ENCODE assay signal across 7 mouse cellular contexts in the genomic region with DNA sequence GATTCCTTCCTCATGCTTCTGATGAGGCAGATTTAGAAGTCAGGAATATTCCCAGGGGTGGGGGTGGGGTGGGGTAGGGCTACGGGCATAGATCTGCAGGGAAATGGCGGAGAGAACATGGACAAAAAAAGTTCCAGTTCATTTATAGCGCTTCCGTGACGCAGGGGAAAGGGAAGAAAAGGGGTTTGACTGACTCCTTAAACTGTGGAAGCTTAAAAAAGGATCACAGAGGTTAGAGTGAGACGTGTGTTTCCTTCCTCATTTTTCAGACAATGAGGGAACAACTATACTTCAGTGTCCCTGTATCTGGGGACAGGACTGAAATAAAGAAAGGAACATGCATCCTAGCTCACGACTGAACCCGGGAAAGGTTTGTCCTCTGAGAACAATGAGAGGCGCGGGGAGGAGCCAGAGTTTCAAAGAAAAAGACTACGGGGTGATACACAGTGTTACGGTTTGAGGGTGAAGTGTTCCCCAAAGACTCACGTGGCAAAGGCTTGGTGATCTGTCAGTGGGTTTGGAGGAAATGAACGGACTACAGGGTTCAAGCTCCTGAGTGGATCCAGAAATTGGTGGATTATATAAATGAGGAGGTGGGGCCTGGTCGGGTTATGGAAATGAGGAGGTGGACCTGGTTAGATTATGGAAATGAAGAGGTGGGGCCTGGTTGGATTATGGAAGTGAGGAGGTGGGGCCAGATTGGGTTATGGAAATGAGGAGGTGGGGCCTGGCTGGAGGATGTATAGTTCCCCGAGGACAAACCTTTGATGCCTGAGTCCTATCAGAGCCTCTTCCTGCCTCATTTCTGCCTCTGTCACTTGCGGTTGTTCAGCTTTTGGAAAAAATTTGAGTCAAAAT. TPM values are rescaled to one million over a fixed set of nuclear protein-coding genes. Genes with fewer than 3 reads are reported as not detected.
DNase-seq lines count a peak whose midpoint lies in the region; ATAC-seq lines count a peak whose summit lies in the region.

No protein-coding gene starts in this region.

- H3K36me3 ChIP-seq in embryonic facial prominence, embryonic 12.5 days = no peaks in the 10 kb centered on the region
- no peaks in the 10 kb centered on the region for H3K36me3 ChIP-seq in splenic B cell, adult 2 months (ENCODE audit: control insufficient read depth, insufficient read depth, low read length, poor library complexity, severe bottlenecking)

- no peak overlapping the region for H3K27ac ChIP-seq in embryonic facial prominence, embryonic 12.5 days

- no peak overlapping the region for H3K9ac ChIP-seq in embryonic facial prominence, embryonic 12.5 days

- DNase-seq in retina, adult 2 months (ENCODE audit: low read depth, low spot score) = peak; percentile 77
- DNase-seq in retina, embryonic 14.5 days (ENCODE audit: low spot score) = no peak
- peak; percentile 25 for DNase-seq in liver
- DNase-seq in splenic B cell, adult 2 months (ENCODE audit: low read depth, low spot score) = peak; percentile 22
- no peak for DNase-seq in cerebellum, adult 18-20 months
- no peak for DNase-seq in spleen, postnatal 10 days (ENCODE audit: low spot score in 2 of 2)

- H3K4me2 ChIP-seq in embryonic facial prominence, embryonic 12.5 days (replicated peaks) = no peak overlapping the region

- ATAC-seq in embryonic facial prominence, embryonic 12.5 days (ENCODE audit: insufficient number of reproducible peaks, insufficient read depth, low FRiP score, low TSS enrichment) = 0 out of 2 replicates have a peak, but pooled peaks have one; percentile 66

- 23% methylated on average over 17 of the region's 17 CpGs for WGBS in embryonic facial prominence, embryonic 12.5 days

- H3K4me1 ChIP-seq in embryonic facial prominence, embryonic 12.5 days = 0 out of 2 replicates have a peak, but pooled peaks cover 3% of the 10 kb centered on the region

- no peaks in the 10 kb centered on the region for H3K9me3 ChIP-seq in embryonic facial prominence, embryonic 12.5 days

- no peaks in the 10 kb centered on the region for H3K27me3 ChIP-seq in embryonic facial prominence, embryonic 12.5 days
- H3K27me3 ChIP-seq in splenic B cell, adult 2 months (ENCODE audit: control insufficient read depth, insufficient read depth, low read length, poor library complexity, severe bottlenecking) = no peaks in the 10 kb centered on the region

- no peak overlapping the region for H3K4me3 ChIP-seq in embryonic facial prominence, embryonic 12.5 days

RNA-seq across cellular contexts. Expression of gene Tmem150c, which starts 57.8 kb away (rescaled TPM):
- polyA plus RNA-seq in embryonic facial prominence, embryonic 12.5 days (2016; fragmentation: Nextera tagmentation; extraction: Ambion mirVana) = 1.9 and 2.8 TPM in 2 replicates

Comparison
In these comparisons a context has a peak if more than half of its experiments do, and no peak if none do; other contexts are left out.
1. DNase-seq: peak in retina, adult 2 months (single experiment), liver (single experiment) and splenic B cell, adult 2 months (single experiment); none in retina, embryonic 14.5 days (single experiment), cerebellum, adult 18-20 months (0 of 2) and spleen, postnatal 10 days (0 of 2).